Mouse (Mus musculus) embryo, embryonic 11.5 days (tissue): ENCODE results near the gene Ube2q1.
A peak's percentile ranks its signal among the peaks of the same experiment; 100 is the strongest.

ENCODE experiments used
- DNase-seq: peaks from one replicate; pipeline ENCODE4 v3.0.0-alpha.2; 2012; ENCODE audit warnings: low read depth, low spot score

Ube2q1 gene

DNA sequence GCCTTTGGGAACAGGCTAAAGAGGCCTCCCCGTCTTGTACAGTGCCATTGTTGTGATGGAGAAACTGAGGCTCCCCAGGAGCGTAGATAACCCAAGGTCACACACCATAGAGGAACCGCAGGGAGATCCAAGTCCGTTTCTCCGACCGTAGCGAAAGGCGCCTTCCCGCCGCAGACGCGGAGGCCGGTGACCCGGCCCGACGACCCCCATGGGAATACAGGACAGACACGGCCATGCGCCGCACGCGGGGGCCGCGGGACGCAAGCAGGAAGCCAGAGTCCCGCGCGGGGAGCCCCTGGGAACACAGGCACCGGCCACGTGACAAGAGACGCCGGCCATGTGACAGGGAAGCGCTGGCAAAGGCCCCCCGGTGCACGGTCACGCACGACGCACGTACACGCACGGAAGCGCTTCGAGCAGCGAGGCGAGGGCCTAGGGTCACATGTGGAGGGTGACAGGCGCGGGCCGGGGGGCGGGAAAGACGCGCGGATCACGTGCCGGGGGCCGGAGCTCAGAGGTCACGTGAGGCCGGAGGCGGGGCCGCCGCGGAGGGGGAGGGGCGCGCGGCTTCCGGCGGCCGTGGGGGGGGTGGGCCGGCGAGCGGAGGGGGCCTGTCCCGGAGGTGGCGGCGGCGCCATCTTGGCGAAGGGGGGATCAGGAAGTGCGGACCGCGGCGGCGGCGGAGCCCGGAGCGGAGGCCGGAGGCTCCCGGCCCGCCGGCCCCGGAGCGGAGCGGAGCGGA is at the start of gene Ube2q1:
TSS of gene Ube2q1 (plus strand) at position 649 of the 742 bp plus-strand sequence.
- peak; percentile 87 for DNase-seq

DNA sequence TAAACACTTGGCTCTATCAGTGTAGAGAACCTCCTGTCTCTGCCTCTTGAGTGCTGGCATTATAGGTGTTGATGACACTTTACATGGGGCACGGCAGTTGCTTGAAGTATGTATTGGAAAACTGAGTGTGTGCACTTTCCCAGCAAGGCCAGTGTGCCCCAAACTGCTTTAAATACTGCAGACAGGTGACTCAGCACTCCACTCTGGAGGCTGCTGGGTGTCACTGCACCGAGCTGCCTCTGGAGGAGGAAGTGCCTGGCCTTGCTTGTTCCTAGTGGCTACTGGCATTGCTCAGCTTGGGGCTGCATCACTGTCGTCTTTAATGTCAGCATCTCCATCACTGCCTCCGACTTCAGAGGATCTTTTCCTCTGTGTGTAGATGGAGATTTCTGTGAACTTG is 46.4 kb upstream of the Ube2q1 start:
- DNase-seq = no peak

DNA sequence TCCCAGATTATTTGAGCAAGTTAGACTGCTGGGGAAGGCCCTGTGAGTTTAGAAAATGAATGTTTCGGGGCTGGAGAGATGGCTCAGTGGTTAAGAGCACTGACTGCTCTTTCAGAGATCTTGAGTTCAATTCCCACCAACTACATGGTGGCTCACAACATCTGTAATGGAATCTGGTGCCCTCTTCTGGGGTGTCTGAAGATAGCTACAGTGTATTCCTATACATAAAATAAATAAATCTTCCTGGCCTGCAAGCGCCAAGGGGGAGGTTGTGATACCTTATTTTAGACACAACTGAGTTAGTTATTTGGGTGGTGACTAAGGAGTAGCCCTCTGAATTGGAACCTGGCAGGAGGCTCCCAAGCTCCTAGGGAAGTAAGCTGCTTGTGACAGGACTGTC is 44.6 kb upstream of the Ube2q1 start:
- no peak for DNase-seq

DNA sequence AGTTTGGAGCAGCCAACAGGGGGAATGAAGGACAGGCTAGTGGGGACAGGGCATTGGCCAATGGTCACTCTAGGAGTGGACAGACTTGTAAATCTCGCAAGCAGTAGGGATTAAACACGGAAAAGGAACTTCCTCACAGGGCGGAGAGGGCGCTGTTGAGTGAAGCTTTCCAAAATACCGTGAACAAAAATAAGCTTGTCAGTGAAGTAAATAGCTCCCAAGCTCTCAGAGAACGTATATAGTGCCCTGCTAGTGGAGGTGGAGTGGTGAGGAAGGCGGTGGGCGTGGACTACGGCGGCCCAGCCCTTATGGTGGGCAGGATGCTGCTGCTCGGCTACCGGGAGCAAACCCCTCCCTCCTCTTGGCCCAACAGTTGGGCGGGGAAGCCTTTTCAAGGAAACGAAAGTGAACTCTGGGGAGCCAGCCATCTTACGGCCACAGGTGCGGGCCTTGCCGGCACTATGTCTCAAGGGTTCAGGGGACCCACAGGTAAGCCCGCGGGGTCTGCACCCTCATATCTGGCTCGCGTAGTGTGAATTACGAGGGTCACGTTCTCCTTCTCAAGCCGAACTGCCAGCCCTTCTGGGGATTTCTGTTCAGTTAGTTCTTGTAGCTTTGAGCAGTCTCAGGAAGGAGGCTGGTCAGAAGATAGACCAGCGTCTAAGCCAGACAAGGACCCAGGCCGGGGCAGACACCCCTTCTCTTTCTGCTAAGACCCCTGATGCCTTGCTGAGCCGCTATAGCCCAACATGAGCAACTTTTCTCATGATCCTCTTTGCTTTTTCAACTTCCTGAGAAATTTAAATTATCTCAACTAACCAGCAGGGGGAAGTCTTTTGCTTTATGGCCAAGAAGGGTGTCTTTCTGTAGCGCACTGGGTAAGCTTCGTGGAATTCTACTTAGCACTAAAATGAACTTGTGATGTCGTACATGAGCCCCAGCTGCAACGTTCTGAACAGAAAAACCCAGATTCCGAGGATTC is 42.8 kb upstream of the Ube2q1 start:
- peak; percentile 51 for DNase-seq

DNA sequence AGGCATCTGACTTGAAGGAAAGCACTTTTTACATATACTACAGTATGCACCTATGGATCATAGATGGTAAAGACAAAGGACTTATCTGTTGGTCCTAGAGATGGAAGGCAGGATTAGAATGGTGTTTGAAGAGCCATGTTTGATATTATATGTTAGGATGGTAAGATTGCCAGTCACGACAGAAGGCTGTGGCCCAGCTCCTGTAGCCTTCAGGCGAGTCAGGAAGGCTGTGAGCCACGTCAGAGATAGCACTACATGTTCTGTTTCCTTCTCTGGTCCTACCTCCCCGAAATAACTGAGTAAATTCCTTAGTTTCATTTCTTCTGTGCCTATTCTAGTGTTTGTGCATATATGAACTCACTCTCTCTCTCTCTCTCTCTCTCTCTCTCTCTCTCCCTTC is 41.3 kb upstream of the Ube2q1 start:
- no peak for DNase-seq

DNA sequence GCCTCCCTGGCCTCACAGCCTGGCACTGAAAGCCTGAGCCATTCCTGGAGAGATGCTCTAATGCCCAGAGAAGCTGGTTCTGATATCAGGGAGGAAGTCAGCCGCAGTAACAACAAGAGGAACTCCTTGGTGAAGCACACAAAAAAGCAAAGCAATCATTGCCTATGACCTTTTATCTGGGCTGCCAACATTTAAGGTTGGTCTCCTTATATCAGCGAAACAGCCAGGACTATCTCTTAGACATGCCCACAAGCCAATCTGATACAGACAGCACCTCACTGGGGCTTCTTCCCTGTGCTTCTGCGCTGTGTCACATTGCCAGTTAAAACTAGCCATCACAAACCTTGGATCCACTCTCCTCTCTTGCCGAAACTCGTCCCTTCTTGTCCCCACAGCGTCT is 34.9 kb upstream of the Ube2q1 start:
- no peak for DNase-seq

DNA sequence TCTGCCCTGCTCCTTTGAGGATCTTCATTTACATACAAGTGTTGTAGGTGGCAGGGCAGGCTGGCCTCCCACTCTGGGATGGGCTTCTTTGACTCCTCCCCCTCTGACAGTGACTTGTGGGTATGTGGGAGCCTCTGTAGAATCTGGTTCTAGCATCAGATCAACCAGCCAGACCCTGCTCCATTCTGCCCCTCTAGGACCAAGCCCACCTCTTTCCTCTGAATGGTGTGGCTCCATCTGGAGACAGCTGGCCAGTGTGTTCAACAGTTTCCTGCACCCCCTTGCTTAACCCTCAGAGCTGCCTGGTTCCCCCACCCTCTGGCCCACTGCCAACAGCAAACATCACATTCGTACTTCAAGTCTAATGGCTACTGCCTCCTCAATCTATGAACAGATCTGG is 21.1 kb upstream of the Ube2q1 start:
- no peak for DNase-seq

DNA sequence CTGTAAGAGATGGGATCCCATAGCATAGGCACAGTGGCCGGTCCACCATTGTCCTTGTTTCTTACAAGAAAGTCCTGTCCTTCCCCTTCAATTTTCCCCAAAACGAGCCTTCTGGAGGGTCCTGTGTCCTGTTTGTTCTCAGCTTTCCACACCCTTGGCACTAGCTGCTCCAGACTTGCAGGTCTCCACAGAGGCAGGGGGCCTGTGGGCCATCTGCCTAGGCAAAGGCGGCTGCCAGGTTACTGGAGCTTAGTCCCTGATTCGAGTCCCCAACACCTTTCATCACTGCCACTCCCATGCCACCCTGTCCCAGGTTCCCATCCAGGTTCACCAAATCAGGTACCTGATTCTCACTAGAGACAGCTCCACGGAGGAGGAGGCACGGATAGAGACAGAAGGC is 18.1 kb upstream of the Ube2q1 start:
- DNase-seq = no peak

DNA sequence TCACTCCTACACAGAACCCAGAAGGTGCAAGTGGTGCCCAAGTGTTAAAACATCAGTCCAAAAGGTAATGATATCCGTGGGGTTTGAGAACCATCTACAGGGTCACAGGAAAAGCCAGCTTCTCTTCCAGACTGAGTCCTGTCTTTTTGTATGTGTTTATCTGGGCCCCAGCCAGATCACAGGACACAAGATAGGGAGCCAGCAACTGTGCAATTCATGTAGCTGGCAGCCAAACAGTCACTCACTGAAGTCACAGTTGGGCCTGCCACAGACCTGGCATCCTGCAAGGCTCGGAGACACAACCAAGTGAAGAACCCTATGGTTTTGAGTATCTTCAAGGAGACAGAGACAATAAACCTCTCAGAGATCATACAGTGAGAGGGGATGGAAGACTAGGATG is 15.6 kb upstream of the Ube2q1 start:
- no peak for DNase-seq

DNA sequence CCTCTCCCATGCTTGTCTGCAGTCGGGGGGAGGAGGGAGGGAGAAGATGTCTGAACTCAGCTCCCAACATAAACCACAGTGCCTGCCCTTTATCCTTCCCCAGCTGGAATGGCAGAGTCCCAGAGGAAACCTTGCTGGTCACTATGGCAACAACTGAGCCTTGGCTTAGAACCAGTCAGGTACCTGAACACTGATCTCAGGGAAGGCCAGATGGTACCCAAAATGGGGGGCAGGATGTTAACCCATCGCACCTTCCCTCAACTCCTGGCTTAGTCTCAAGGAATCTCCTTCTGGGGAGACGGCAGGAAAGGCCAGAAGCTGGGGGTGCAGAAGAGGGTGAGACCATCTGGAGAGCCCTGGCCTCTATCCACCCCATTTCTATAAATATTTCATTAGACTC is 13.6 kb upstream of the Ube2q1 start:
- DNase-seq = no peak

DNA sequence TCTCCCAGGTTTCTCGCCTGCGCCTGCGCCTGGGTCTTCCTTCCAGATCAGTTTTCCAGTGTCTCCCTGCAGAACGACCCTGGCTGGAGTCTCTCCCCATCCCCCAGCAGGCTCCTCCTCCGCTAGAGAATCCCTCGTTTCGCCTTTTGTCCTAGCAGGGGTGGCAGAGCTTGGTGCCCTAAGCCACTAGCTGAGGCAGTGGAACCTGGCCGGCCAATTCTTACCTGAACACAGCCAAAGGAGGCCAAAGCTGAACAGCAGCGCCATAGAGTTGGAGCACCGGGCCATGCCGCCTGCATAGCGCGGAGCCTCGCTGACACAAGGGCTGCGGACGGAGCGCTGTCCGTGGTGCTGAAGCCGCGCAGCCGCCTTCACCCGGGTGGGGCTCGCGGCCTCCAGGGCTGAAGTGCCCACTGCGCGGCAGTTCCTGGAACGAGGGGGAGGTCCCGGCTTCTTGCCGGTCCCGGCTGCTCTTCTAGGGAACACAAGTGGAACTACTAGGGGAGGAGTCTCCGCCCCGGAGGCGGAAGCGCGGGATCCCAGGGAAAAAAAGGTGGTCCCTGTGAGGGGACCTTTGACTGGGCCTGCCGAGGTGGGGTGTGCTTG is 9.2 kb upstream of the Ube2q1 start, which contains the start of gene Chrnb2:
TSS of gene Chrnb2 (minus strand) at position 514 of the 606 bp plus-strand sequence.
- peak; percentile 80 for DNase-seq

DNA sequence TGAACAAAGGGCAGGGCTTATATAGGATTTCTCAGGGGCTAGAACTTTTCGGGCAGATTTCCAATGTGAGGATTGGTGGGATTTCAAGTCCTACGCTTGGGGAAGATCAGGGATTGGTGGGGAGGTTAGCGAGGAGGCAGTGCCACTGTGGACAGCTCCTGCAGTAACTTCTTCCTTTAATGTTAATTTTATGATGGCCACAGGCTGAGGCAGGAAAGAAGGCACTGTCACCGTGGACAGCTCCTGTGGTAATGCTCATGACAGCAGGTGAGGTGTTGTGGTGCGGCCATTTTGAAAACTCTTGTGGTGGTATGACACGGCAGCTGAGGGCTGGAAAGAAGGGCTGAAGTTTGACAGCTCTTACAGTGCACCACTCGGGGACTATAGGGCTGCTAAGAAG is 3.8 kb upstream of the Ube2q1 start:
- DNase-seq = no peak

DNA sequence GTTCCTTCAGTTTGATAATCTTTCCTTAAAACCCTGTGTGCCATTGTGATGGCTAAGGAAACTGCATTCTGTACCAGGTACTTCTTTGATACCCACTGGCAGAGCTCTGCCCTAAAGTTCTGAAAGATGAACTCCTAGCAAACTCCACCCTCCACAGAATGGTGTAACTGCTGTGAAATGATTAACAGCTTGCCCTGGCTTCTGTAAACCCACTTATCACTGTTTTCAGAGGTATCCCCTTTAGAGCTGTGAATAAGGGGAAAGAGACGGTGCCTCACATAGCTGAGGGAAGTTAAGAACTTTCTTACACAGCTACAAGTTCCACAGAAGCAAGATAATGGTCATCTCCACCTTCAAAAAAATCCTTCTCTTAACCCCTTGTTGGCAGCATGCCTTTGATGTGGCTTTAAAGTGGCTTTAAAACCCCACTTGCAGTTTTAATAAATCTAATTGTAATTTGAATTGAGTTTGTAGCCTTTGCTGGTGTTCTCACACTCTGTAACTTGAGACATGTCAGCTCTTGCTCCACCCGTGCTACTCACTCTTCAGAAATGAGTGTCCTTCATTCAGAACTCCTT is 2.9 kb upstream of the Ube2q1 start:
- no peak for DNase-seq

DNA sequence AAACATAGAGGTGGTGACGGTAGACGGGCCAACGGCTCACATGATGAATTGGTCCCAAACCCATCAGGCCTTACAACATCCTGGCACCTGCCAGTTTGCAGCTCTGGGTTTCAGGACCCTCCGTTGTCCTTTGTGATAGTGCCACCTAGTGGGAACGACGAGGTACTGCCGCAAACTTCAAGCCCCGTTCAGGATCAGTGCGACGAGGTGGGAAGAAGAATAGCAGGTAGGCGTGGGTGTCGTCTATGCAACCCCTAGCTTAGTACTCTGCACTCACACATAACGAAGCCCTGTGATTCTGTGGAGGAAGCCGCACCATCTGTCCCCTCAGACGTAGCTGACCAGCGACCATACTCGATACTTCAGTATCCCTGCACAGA is 838 bp upstream of the Ube2q1 start:
- DNase-seq = peak; percentile 78

DNA sequence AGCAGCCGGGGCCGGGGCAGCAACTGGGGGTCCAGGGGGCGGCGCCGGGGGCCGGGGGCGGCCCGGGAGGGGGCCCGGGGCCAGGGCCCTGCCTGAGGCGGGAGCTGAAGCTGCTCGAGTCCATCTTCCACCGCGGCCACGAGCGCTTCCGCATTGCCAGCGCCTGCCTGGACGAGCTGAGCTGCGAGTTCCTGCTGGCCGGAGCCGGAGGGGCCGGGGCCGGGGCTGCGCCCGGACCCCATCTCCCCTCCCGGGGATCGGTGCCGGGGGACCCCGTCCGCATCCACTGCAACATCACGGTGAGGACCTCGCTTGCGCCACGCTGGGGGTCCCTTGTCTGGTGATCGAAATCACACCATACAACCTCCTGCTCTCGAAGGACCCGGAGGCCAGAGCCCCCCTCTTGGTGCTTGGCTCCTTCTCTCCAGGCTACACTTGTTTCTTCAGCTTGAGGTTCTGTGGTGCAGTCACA is 360 bp downstream of the Ube2q1 start:
- no peak for DNase-seq

DNA sequence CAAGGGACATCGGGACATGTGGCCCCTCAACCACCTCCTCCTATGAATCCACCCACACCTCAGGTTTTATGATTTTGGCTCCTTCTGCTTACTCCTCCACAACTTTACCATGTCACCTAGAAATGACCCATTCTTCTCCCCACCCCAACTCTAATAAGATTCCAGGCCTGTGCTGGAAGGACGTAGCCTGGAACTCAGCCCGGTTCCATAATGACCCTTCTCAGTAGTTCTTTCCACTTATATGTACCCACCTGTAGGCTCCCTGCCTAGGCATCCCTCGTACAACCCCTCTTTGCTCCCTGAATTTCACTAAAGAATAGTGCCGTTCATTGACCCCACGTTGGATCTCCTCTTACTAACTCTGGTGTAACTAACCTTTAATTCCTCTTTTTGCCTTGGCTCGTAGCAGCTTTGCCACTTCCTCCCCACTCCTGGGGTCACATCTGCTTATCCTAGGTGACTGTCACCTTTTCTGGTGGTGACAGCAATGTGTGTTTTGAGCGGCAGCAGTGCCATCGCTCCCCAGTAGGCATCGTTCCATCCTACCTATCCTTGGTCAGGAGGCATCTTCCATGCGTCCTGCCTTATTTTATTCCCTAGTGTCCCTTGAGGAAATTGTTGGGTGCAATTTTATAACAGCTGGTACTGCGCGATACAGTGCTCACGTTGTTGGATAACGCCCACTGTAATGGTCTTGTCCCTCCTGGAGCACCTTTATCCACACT is 982 bp downstream of the Ube2q1 start:
- DNase-seq = no peak

DNA sequence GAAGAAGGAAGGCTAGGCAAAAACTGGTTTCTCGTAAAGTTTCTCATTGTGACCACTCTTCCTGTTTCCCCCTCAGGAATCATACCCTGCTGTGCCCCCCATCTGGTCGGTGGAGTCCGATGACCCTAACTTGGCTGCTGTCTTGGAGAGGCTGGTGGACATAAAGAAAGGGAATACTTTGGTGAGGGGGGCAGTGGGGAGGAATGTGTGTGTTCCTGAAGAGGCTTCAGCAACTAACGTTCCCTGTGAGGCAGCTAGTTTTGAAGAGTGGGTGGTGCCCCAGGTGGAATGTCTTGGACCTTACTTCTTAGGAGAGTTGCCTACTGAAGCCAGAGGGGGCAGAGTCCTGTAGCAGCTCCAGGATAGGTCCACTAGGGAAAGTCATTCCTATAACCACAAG is 2.6 kb downstream of the Ube2q1 start:
- no peak for DNase-seq

DNA sequence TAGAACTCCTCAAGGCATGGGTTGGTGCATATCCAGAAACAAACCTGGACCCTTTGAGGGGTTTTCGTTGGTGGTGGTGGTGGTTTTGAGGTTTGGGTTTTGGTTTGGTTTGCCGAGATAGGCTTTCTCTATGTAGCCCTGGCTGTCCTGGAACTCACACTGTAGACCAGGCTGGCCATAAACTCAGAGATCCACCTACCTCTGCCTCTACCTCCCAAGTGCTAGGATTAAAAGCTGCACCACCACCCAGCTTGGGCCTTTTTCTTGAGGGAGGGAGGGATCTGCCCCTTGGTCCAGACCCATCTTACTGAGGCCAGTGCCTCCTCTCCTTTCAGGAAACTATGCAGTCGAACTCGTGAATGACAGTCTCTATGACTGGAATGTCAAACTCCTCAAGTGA is 6.7 kb downstream of the Ube2q1 start:
- no peak for DNase-seq

DNA sequence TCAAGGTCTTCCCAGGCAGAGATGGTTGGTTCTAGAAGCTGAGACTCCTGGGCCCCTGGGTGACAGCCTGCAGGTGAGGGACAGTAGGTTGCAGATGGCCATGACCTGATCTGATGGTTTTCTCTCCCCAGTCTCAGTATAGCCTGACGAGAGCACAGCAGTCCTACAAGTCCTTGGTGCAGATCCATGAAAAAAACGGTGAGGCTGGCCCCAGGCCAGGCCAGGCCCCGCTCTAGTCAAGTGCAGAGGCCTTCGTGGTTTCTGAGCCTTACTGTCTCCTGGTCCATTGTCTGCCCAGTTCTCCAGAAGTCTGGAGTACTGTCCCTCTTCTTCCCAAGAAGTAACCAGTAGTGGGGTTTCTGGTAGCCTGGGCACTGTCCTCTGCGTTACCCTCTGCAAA is 8.2 kb downstream of the Ube2q1 start:
- DNase-seq = no peak

DNA sequence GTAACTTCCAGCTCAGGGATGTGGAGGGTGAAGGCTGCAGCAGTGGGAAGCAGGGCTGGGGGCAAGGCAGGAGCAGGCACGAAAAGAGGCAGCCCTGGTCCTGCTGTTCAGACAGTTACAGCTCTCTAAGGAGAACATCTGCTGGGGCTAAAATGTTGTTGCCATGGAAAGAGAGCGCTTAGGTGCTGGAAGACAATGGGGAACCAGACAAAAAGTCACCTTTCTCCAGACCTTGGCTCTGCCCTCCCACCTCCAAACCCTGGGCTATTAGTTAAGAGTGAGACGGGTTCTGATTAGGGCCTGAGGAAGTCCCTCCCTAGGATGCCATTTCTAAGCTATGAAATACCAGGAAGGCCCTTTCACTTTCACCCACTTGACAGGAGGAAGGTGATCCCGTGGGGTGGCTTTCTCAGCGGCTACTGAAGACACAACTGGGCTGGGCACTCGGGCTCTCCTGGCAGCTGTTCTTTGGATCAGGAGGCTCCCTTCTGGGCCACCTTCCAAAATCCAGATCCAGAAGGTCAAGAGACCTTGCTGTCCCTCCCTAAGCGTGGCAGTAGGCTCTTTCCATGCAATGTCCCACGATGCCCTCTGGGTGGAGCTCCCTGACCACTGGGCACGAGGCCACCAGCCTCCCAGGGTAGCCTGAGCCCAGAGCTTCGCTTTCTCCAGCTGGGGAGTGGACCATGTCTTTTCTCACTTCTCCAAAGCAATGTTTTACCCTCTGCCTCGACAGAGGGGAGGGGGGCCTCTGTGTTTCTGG is 11.8 kb downstream of the Ube2q1 start:
- DNase-seq = no peak
